Mouse (Mus musculus) erythroblast, adult 5-6 weeks (primary cell): ENCODE results near the gene Sypl2. TPM values are rescaled to one million over a fixed set of nuclear protein-coding genes. Genes with fewer than 3 reads are reported as not detected.

Source experiments
- ATAC-seq: replicated peaks from 2 replicates; pipeline ENCODE4 v1.8.0; 2016; ENCODE audit warnings: moderate number of reproducible peaks, mild to moderate bottlenecking, moderate TSS enrichment, inconsistent platforms; ENCODE audit not compliant: poor library complexity, low FRiP score, severe bottlenecking
- total RNA-seq, 2 experiments: library from RNA; stranded (forward) in 1 of 2; stranded (reverse) in 1 of 2; fragments of 150-400 nt in 1 of 2; fragments of 200-764, 138-1000 nt in 1 of 2; gene quantifications; 2 replicates each; pipeline versions ENCODE4 v1.2.3 to v1.2.4; 2015 to 2017; ENCODE audit warnings: low replicate concordance in 2 of 2

The Sypl2 gene
- total RNA-seq, 2 experiments from 2014 or later = not detected

- no peak for ATAC-seq
These were observed 19.6 kb downstream of the Sypl2 start for GRCm38 (mm10) chr3:108206731-108207375.

GRCm38 (mm10) chr3:108205601-108206000, 20.8 kb downstream of the Sypl2 start:
- no peak for ATAC-seq

GRCm38 (mm10) chr3:108204470-108204869, 22.0 kb downstream of the Sypl2 start:
- ATAC-seq = no peak

- ATAC-seq = 0 out of 2 replicates have a peak, but pooled peaks have one; percentile 29
These were observed 22.7 kb downstream of the Sypl2 start for GRCm38 (mm10) chr3:108203621-108204325.

GRCm38 (mm10) chr3:108203212-108203611, 23.2 kb downstream of the Sypl2 start:
- no peak for ATAC-seq

GRCm38 (mm10) chr3:108202506-108202905, 23.9 kb downstream of the Sypl2 start:
- ATAC-seq = no peak

GRCm38 (mm10) chr3:108200329-108201323, 25.8 kb downstream of the Sypl2 start, which contains the start of gene Cyb561d1:
Gene Cyb561d1 (minus strand): TSS chr3:108201212.
- ATAC-seq = peak; percentile 89

GRCm38 (mm10) chr3:108199231-108199630, 27.2 kb downstream of the Sypl2 start:
- no peak for ATAC-seq

- no peak for ATAC-seq
These were observed 29.4 kb downstream of the Sypl2 start for GRCm38 (mm10) chr3:108197066-108197497.

- ATAC-seq = no peak
These were observed 30.4 kb downstream of the Sypl2 start for GRCm38 (mm10) chr3:108195941-108196590.

GRCm38 (mm10) chr3:108195287-108195686, 31.2 kb downstream of the Sypl2 start:
- no peak for ATAC-seq

- ATAC-seq = no peak
These were observed 32.8 kb downstream of the Sypl2 start for GRCm38 (mm10) chr3:108193686-108194085.

- no peak for ATAC-seq
These were observed 36.6 kb downstream of the Sypl2 start for GRCm38 (mm10) chr3:108189897-108190296.

- no peak for ATAC-seq
These were observed 37.5 kb downstream of the Sypl2 start for GRCm38 (mm10) chr3:108188716-108189490.

- no peak for ATAC-seq
These were observed 39.2 kb downstream of the Sypl2 start for GRCm38 (mm10) chr3:108187111-108187795.

GRCm38 (mm10) chr3:108186098-108187047, 40.1 kb downstream of the Sypl2 start, which contains the start of gene Amigo1:
Gene Amigo1 (plus strand): TSS chr3:108186335.
- ATAC-seq = 0 out of 2 replicates have a peak, but pooled peaks have one; percentile 21

GRCm38 (mm10) chr3:108185460-108186097, 40.9 kb downstream of the Sypl2 start:
- ATAC-seq = no peak
